Mouse (Mus musculus): ENCODE results near the gene Maml2. TPM values are rescaled to one million over a fixed set of nuclear protein-coding genes. Genes with fewer than 3 reads are reported as not detected.
A peak's percentile ranks its signal among the peaks of the same experiment; 100 is the strongest.

The Maml2 gene
- total RNA-seq (2014; rRNA removed) (11.2 and 11.6 TPM in 2 replicates), polyA plus RNA-seq (2015; fragmentation: Nextera tagmentation; extraction: Ambion mirVana) (11.4 and 11.6 TPM in 2 replicates)

- Histone ChIP-seq H3K27me3 (ENCODE audit: insufficient read depth, low read length) (no peaks in the 10 kb centered on the region), H3K4me2 (ENCODE audit: low read depth, low read length) (peak within 1 kb of the TSS; percentile 76), H3K27ac (peak within 1 kb of the TSS; percentile 75), H3K4me3 (ENCODE audit: low read length) (peak within 1 kb of the TSS; percentile 47), H3K36me3 (ENCODE audit: insufficient read depth, low read length) (no peaks in the 10 kb centered on the region), H3K9me3 (ENCODE audit: low read length) (no peaks in the 10 kb centered on the region), H3K9ac (replicated peaks; ENCODE audit: low read length) (peak within 1 kb of the TSS; percentile 66), H3K4me1 (ENCODE audit: insufficient read depth, low read length) (peaks cover 29% of the 10 kb centered on the region)
- DNase-seq (ENCODE audit: low spot score) (peak; percentile 82), ATAC-seq (peak; percentile 85)
- WGBS = under 1% methylated on average over 23 of the region's 23 CpGs
- TF ChIP-seq CTCF (IDR thresholded peaks at IDR 0.05; ENCODE audit: low read depth) = peak; percentile 46
These were observed at the start of gene Maml2 for GRCm38 (mm10) chr9:13297668-13298512. Gene Maml2, plus strand, starts transcription at chr9:13297957.

GRCm38 (mm10) chr9:13248104-13248503 lies 49.7 kb upstream of the Maml2 start:
- peaks cover 10% of the 10 kb centered on the region; the same call in 1 of the 2 replicates for H3K4me1 ChIP-seq (ENCODE audit: insufficient read depth, low read length)
- H3K4me3 ChIP-seq (ENCODE audit: low read length) = no peak overlapping the region
- no peak overlapping the region for H3K27ac ChIP-seq
- no peak overlapping the region for H3K4me2 ChIP-seq (ENCODE audit: low read depth, low read length)
- no peaks in the 10 kb centered on the region for H3K27me3 ChIP-seq (ENCODE audit: insufficient read depth, low read length)
- no peaks in the 10 kb centered on the region for H3K36me3 ChIP-seq (ENCODE audit: insufficient read depth, low read length)
- no peak for DNase-seq (ENCODE audit: low spot score)
- no peak for ATAC-seq
- WGBS = 92% methylated on average over 4 of the region's 4 CpGs
- no peak overlapping the region for H3K9ac ChIP-seq (replicated peaks; ENCODE audit: low read length)
- TF ChIP-seq CTCF (IDR thresholded peaks at IDR 0.05; ENCODE audit: low read depth) = no peak
- H3K9me3 ChIP-seq (ENCODE audit: low read length) = no peaks in the 10 kb centered on the region

GRCm38 (mm10) chr9:13251251-13251650 lies 46.5 kb upstream of the Maml2 start:
- H3K9me3 ChIP-seq (ENCODE audit: low read length) = no peaks in the 10 kb centered on the region
- no peak overlapping the region for H3K4me2 ChIP-seq (ENCODE audit: low read depth, low read length)
- no peak overlapping the region for H3K9ac ChIP-seq (replicated peaks; ENCODE audit: low read length)
- no peaks in the 10 kb centered on the region for H3K4me1 ChIP-seq (ENCODE audit: insufficient read depth, low read length)
- DNase-seq (ENCODE audit: low spot score) (no peak), ATAC-seq (no peak)
- no peak for TF ChIP-seq CTCF (IDR thresholded peaks at IDR 0.05; ENCODE audit: low read depth)
- no peak overlapping the region for H3K27ac ChIP-seq
- WGBS = 84% methylated on average over 2 of the region's 2 CpGs
- no peaks in the 10 kb centered on the region for H3K27me3 ChIP-seq (ENCODE audit: insufficient read depth, low read length)
- H3K36me3 ChIP-seq (ENCODE audit: insufficient read depth, low read length) = no peaks in the 10 kb centered on the region; the same call in 1 of the 2 replicates
- no peak overlapping the region for H3K4me3 ChIP-seq (ENCODE audit: low read length)

GRCm38 (mm10) chr9:13256726-13257125 lies 41.0 kb upstream of the Maml2 start:
- WGBS = 97% methylated on average over 1 of the region's 1 CpGs
- no peaks in the 10 kb centered on the region for H3K27me3 ChIP-seq (ENCODE audit: insufficient read depth, low read length)
- TF ChIP-seq CTCF (IDR thresholded peaks at IDR 0.05; ENCODE audit: low read depth) = no peak
- DNase-seq (ENCODE audit: low spot score) (no peak), ATAC-seq (no peak)
- no peaks in the 10 kb centered on the region for H3K9me3 ChIP-seq (ENCODE audit: low read length)
- H3K4me1 ChIP-seq (ENCODE audit: insufficient read depth, low read length) = no peaks in the 10 kb centered on the region
- H3K36me3 ChIP-seq (ENCODE audit: insufficient read depth, low read length) = no peaks in the 10 kb centered on the region; the same call in 1 of the 2 replicates
- H3K27ac ChIP-seq = no peak overlapping the region
- no peak overlapping the region for H3K4me3 ChIP-seq (ENCODE audit: low read length)
- no peak overlapping the region for H3K4me2 ChIP-seq (ENCODE audit: low read depth, low read length)
- no peak overlapping the region for H3K9ac ChIP-seq (replicated peaks; ENCODE audit: low read length)

- DNase-seq (ENCODE audit: low spot score) (no peak), ATAC-seq (no peak)
- WGBS = 95% methylated on average over 2 of the region's 2 CpGs
These were observed 39.6 kb upstream of the Maml2 start for GRCm38 (mm10) chr9:13258173-13258572.

GRCm38 (mm10) chr9:13260980-13261379 lies 36.8 kb upstream of the Maml2 start:
- no peak for ATAC-seq
- no peaks in the 10 kb centered on the region for H3K4me1 ChIP-seq (ENCODE audit: insufficient read depth, low read length)

More at GRCm38 (mm10) chr9:13258173-13258572, 39.6 kb upstream of the Maml2 start:
- H3K9ac ChIP-seq (replicated peaks; ENCODE audit: low read length) = no peak overlapping the region
- H3K4me3 ChIP-seq (ENCODE audit: low read length) = no peak overlapping the region
- H3K4me2 ChIP-seq (ENCODE audit: low read depth, low read length) = no peak overlapping the region
- no peaks in the 10 kb centered on the region for H3K27me3 ChIP-seq (ENCODE audit: insufficient read depth, low read length)
- H3K9me3 ChIP-seq (ENCODE audit: low read length) = no peaks in the 10 kb centered on the region
- H3K27ac ChIP-seq = no peak overlapping the region
- TF ChIP-seq CTCF (IDR thresholded peaks at IDR 0.05; ENCODE audit: low read depth) = no peak
- no peaks in the 10 kb centered on the region for H3K4me1 ChIP-seq (ENCODE audit: insufficient read depth, low read length)
- H3K36me3 ChIP-seq (ENCODE audit: insufficient read depth, low read length) = no peaks in the 10 kb centered on the region; the same call in 1 of the 2 replicates

GRCm38 (mm10) chr9:13273219-13273618 lies 24.5 kb upstream of the Maml2 start:
- ATAC-seq = no peak
- no peaks in the 10 kb centered on the region for H3K27me3 ChIP-seq (ENCODE audit: insufficient read depth, low read length)
- DNase-seq (ENCODE audit: low spot score) = no peak

More at GRCm38 (mm10) chr9:13260980-13261379, 36.8 kb upstream of the Maml2 start:
- DNase-seq (ENCODE audit: low spot score) = no peak
- WGBS = 91% methylated on average over 3 of the region's 3 CpGs
- Histone ChIP-seq H3K4me2 (ENCODE audit: low read depth, low read length) (no peak overlapping the region), H3K9ac (replicated peaks; ENCODE audit: low read length) (no peak overlapping the region), H3K27ac (no peak overlapping the region), H3K4me3 (ENCODE audit: low read length) (no peak overlapping the region), H3K27me3 (ENCODE audit: insufficient read depth, low read length) (no peaks in the 10 kb centered on the region), H3K9me3 (ENCODE audit: low read length) (no peaks in the 10 kb centered on the region), H3K36me3 (ENCODE audit: insufficient read depth, low read length) (no peaks in the 10 kb centered on the region; the same call in 1 of the 2 replicates)
- TF ChIP-seq CTCF (IDR thresholded peaks at IDR 0.05; ENCODE audit: low read depth) = no peak

More at GRCm38 (mm10) chr9:13273219-13273618, 24.5 kb upstream of the Maml2 start:
- Histone ChIP-seq H3K27ac (no peak overlapping the region), H3K9me3 (ENCODE audit: low read length) (no peaks in the 10 kb centered on the region), H3K4me3 (ENCODE audit: low read length) (no peak overlapping the region), H3K4me1 (ENCODE audit: insufficient read depth, low read length) (no peaks in the 10 kb centered on the region), H3K36me3 (ENCODE audit: insufficient read depth, low read length) (no peaks in the 10 kb centered on the region), H3K9ac (replicated peaks; ENCODE audit: low read length) (no peak overlapping the region), H3K4me2 (ENCODE audit: low read depth, low read length) (no peak overlapping the region)
- TF ChIP-seq CTCF (IDR thresholded peaks at IDR 0.05; ENCODE audit: low read depth) = no peak
- 96% methylated on average over 1 of the region's 1 CpGs for WGBS

Measured in hindbrain, postnatal 0 days (tissue).